Mouse (Mus musculus): Measurements from ENCODE around the gene Ahctf1. TPM values are rescaled to one million over a fixed set of nuclear protein-coding genes. Genes with fewer than 3 reads are reported as not detected.

The Ahctf1 gene
- polyA plus RNA-seq, 1 experiment from 2014 or later = 16.2 TPM

GRCm38 (mm10) chr1:179705154-179705553 lies 98.3 kb downstream of the Ahctf1 start:
- H3K9me3 ChIP-seq (replicated peaks) = no peaks in the 10 kb centered on the region
- ATAC-seq (ENCODE audit: low FRiP score) = no peak
- WGBS = 90% methylated on average over 6 of the region's 6 CpGs
- H3K27me3 ChIP-seq (replicated peaks) = no peaks in the 10 kb centered on the region
- no peak overlapping the region for H3K27ac ChIP-seq (replicated peaks)
- no peaks in the 10 kb centered on the region for H3K36me3 ChIP-seq
- no peak overlapping the region for H3K4me3 ChIP-seq (replicated peaks)
- no peak overlapping the region for H3K9ac ChIP-seq (replicated peaks)
- no peak overlapping the region for H3K4me2 ChIP-seq
- no peaks in the 10 kb centered on the region for H3K4me1 ChIP-seq

GRCm38 (mm10) chr1:179704150-179704549 lies 99.3 kb downstream of the Ahctf1 start:
- no peaks in the 10 kb centered on the region for H3K27me3 ChIP-seq (replicated peaks)
- 78% methylated on average over 3 of the region's 3 CpGs for WGBS
- ATAC-seq (ENCODE audit: low FRiP score) = no peak
- H3K4me1 ChIP-seq = no peaks in the 10 kb centered on the region
- no peak overlapping the region for H3K27ac ChIP-seq (replicated peaks)
- H3K9ac ChIP-seq (replicated peaks) = no peak overlapping the region
- no peak overlapping the region for H3K4me2 ChIP-seq
- no peaks in the 10 kb centered on the region for H3K36me3 ChIP-seq
- no peaks in the 10 kb centered on the region for H3K9me3 ChIP-seq (replicated peaks)
- H3K4me3 ChIP-seq (replicated peaks) = no peak overlapping the region

Other genes with a start within 250 kb of the Ahctf1 start
- gene Sccpdh, start 135.5 kb downstream of the Ahctf1 start, polyA plus RNA-seq (2015; fragmentation: Nextera tagmentation; extraction: Ambion mirVana) = 166 and 190 TPM in 2 replicates
- gene Kif28, start 58.4 kb downstream of the Ahctf1 start, polyA plus RNA-seq (2015; fragmentation: Nextera tagmentation; extraction: Ambion mirVana) = not detected in 2 replicates
- not detected in 2 replicates for gene Gm10518, start 304 bp downstream of the Ahctf1 start, polyA plus RNA-seq (2015; fragmentation: Nextera tagmentation; extraction: Ambion mirVana)
- 22.8 and 24.6 TPM in 2 replicates for gene Cdc42bpa, start 156.8 kb upstream of the Ahctf1 start, polyA plus RNA-seq (2015; fragmentation: Nextera tagmentation; extraction: Ambion mirVana)

Measured in neural tube, embryonic 15.5 days (tissue).